Mouse (Mus musculus): ENCODE measurements around the gene Prss58.
A peak's percentile ranks its signal among the peaks of the same experiment; 100 is the strongest.

Prss58 gene

DNA sequence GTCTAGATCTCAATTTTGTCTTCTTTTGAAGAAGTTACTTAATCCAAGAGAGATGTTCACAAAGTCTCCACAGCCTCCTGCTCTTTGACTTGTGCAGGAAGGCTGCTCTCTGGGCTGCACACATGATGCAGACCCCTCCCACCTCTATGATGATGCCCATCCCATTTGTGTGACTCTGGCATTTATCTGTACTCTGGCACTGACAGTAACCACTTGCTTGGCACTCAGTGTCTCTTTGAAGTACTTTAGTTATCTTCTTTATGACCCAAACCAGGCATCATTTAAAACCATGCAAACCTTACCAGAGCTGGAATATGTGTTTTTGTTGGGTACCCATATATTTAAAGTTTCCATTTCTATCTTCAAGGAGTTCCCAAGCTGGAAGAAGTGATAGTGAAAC lies at the start of gene Prss58:
Prss58 (minus strand) TSS at position 101 of the 400 bp plus-strand sequence.
- DNase-seq: no peak

DNA sequence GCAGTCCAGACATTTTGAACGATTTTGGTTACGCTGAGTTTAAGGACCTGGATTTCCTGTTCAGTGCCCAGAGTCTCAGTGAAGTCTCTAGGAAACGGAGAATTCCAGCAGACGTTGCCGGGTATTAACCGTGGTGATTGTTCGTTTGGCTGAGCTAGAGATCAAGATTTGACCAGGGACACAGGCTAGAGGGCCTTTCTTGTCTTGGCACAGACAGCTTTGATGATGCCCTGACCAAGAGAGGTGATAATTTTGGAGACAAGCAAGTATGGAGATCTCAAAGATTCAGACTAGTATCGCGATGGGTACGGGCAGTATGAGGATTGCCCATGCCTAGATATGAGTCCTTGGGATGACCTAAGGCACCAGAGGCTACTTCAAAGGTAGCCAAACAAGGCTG lies 40.3 kb upstream of the Prss58 start, which contains the start of gene 1700074P13Rik:
1700074P13Rik (minus strand) TSS at position 101 of the 400 bp plus-strand sequence.
- no peak for DNase-seq

DNA sequence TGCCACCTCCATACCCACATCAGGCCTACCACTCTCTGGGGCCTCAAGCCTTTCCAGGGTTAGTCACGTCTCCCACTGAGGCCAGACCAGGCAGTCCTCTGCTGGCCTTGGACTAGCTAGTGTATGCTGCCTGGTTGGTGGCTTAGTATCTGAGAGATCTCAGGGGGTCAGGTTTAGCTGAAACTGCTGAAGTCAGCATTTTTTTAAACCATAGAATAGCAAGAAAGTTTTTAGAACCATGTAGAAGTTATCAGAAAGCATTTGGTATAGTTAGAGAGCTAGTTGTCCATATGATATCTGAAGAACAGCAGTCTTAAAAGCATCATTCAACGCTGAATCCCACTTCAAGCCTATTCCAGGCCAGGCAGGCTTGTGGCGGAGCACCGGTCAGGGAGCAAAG lies 19.8 kb upstream of the Prss58 start:
- no peak for DNase-seq

DNA sequence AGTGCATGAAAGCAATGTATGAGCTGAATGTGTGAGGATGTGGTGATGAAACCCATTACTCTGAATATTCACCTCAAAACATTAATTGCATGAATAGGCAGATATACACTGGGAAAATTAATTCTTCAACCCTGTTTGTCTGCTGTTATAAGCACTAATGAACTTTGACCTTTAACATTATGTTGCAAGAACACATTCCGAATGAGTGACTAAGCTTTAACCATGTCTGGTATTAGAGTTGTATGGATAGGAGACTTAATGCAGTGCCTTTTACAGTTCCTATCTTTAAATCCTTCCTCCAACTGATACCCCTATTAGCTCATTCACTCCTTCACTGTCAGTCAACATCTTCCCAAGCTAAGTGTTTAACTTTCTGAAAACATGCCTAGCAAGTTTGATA lies 5.5 kb downstream of the Prss58 start:
- DNase-seq: no peak

DNA sequence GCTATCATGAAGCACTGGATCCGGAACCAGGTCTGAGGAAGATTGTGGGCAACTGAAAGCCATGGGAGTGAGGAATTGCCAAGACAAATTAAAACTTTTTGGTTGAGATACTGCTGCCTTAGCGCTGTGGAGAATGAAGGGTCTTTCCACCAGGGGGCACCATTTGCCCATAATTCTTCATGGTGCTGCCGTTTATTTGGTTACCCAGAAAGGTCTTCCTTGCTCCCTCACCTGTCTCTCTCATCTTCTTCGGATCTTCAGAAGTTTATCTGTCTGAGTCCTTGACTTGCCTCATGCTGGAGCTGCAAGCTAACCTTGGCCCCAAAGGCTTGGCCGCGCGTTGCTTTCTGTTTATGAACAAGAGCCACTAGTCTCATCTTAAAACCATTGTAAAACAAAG lies 6.6 kb downstream of the Prss58 start:
- peak; percentile 17 for DNase-seq

DNA sequence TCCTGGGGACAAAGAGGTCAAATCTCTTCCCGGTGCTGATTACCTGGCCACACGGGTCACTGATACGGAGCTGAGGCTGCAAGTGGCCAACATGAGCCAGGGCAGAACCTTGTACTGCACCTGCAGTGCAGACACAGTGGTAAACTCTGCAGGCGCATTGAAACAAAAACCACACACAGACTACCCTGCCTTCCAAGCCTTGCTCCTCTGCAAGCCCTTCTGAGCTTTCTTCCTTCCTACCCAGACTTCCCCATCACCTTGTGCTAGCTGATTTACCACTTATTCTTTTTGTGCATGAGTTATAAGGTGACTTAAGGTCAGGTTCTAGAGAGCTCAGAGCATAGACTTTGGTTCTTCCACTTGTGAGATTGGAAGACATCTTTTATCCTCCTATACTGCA lies 8.4 kb downstream of the Prss58 start:
- DNase-seq: no peak

DNA sequence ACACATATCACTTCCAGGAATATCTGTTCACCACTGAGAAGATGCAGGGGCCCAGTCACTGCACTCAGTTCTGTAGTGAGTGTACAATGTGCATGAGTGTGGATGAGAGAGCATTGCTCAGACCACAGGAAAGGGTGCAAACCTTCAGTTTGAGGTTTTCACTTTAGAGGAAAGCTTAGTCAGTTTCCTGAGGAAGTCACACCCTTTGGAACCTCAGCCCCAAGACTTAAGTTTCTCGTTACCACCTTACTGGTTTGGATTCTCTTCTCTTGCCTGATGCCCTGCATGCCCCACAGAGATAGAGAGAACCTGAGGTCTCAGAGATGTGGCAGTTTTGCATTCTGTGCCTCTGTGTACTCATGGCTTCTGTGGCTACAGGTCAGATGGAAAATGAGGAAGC lies 9.2 kb downstream of the Prss58 start:
- DNase-seq: no peak

DNA sequence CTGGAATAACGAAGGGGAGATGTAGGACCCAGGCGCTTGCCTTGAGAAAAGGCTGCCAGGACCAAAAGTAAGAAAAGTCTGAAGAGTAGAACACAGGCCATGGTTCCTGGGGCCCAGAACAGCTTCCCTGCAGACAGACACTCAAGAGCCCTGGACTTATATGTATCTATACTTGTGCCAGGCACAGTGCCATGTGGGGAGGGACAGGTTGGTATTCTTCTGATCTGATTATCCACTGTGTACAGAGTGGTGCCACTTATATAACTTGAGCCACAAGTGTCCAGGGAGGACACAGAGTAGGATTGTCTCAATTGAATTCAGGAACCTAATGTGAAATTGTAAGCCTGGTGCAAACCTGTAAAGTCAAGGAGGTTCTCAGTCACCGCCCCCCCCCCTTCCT lies 12.8 kb downstream of the Prss58 start, which contains the start of gene Moxd2:
Moxd2 (minus strand) TSS at position 101 of the 400 bp plus-strand sequence.
- no peak for DNase-seq

DNA sequence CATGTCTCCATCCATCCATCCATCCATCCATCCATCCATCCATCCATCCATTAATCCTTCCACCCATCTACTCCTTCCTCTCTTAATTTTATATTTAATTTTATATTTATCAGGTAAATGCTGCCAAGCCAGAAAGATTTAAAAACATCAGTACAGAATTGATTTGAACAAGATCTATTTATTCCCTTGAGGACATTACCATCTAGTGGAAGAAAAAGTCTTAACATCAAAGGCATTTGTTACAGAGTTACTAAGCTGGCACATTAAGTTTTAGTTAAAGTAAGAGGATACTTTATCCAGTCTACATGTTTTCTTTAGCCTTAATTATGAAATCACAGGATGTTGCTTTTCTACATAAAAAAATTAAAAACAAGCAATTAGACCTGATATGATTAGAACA lies 54.9 kb downstream of the Prss58 start:
- no peak for DNase-seq

Data from right cerebral cortex, postnatal 25 days (tissue).